Comparison of ENCODE assay signal across 28 mouse cellular contexts in the genomic region with DNA sequence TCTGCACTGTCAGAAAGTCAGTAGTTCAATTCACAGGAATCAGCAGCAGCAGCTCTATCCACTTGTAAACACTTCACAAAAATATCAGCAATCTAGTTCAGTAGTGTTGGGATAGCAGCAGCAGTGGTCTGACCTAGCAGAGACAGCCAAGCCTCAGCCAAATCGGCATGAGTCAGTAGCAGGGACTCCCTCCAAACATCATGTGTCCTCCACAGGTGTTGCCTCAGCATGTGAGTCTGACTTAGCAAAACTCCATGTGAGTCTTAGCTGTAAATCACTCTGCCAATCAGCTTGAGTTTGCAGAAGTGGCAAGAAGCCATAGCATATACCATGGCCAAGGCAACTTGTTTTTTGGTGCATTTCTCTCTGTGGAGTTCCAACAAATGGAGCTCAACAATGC. TPM values are rescaled to one million over a fixed set of nuclear protein-coding genes. Genes with fewer than 3 reads are reported as not detected.
"Had no signal": no experiment of that assay in that cellular context is flagged by ENCODE, and none has a peak within 500 bp of the region (broad histone marks: within the 10 kb centered on the region; RNA-seq: fewer than 3 reads in every experiment).

No protein-coding gene starts in this region.

- DNase-seq: kidney, adult 11 months; kidney, adult 8-10 months; kidney, postnatal 10 days; kidney, postnatal 36 days; liver; lung, adult 18-20 months; lung, postnatal 10 days; lung, postnatal 4 days; midbrain, embryonic 14.5 days; right cerebral cortex, adult 18-20 months; right cerebral cortex, postnatal 14 days; right cerebral cortex, postnatal 4 days; spleen, adult 18-20 months; thymus, adult 18-20 months had no signal

RNA-seq across cellular contexts. Expression of a gene that starts 18.5 kb away (rescaled TPM):
- total RNA-seq: layer of hippocampus, adult 18-20 months; layer of hippocampus, postnatal 14 days; left cerebral cortex, adult 18-20 months; left cerebral cortex, postnatal 25 days; midbrain, postnatal 0 days had no signal
- polyA plus RNA-seq: kidney, embryonic 15.5 days; limb, embryonic 10.5 days; limb, embryonic 13.5 days; liver, embryonic 12.5 days; liver, embryonic 15.5 days; lung, embryonic 15.5 days; midbrain, embryonic 11.5 days; midbrain, embryonic 14.5 days; midbrain, postnatal 0 days; neural tube, embryonic 11.5 days; neural tube, embryonic 14.5 days had no signal
